Mouse (Mus musculus) Muller cell, postnatal 12 days (primary cell): Measurements from ENCODE around the gene Tpcn1.

Source experiments
- DNase-seq: peaks from one replicate; pipeline ENCODE4 v3.0.0-alpha.2; 2015; ENCODE audit errors: inconsistent ontology term

Gene Tpcn1

DNA sequence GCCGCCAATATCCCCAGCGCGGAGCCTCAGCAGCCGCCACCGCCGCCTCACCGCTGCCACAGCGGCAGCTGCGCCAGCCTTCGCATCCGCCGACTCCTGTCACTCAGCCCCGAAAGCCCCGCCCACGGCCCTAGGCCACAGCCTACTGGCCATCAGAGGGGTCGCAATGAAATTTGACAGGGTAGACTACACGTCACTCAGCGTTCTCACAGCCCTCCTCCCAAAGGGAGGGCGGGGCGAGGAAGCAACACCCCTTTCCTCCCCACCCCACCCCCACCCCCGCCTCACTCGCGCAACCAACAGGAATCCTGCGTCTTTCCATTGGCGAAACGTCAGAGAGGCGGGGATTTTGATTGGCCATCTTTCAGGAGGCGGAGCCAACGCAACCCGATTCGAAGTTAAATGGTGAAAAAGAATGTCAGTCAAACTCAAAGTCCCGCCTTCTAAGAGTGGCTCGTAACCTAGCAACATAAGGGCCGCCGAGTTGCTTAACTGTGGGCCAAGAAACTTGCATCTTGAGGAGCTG, at the start of gene Tpcn1, which contains the start of gene Iqcd:
Tpcn1 (minus strand) TSS at position 105 of the 526 bp plus-strand sequence.
Iqcd (plus strand) TSS at position 448 of the 526 bp plus-strand sequence.
- DNase-seq = peak; percentile 100

DNA sequence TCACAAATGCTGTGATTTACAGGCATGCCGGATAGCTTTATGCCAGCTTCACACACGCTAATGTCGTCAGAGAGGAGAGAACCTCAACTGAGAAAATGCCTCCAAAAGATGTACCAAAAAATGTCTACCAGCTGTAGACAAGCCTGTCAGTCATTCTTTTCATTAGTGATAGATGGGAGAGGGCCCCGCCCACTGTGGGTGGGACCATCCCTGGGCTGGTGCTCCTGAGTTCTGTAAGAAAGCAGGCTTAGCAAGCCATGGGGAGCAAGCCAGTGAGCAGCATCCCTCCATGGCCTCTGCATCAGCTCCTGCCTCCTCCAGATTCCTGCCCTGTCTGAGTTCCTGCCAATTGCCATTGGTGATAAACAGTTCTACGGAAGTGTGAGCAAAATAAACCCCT, 47.2 kb upstream of the Tpcn1 start:
- no peak for DNase-seq

DNA sequence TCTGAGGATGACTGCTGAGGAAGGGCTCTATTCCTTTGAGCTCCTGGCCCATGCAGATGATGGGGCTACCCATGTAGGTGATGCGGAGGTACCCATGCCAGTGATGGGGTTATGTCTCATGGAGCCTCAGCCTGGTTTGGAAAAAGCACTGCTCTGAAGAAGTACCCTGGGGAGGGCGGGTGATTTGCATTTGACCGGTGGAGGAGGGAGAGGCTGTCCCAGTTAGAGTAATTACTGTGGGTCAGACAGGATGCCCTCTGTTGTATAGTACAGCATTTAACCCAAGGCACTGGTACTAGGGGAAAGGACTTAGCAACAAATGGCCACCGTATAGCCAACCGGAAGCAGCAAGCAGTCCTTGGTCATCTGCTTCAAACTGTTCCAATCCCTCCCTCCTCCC, 46.4 kb upstream of the Tpcn1 start:
- DNase-seq = no peak

DNA sequence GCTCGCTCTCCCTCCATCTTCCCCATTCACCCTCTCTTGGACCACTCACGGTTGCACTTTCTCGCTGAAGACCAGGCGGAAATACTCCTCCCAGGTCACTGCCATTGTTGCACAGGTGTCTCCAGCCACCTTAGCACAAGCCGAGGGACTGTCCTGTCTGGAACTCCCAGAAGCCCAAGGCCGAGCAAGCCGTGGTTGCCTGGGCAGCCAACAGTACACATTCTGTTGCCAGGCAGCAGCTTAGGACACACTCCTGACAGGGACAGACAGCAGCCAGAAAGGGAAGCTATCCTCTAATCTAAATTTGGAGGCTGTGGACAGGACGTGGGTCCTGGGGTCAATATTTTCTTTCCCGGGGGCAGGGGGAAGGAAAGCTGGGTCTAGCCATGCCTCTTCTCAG, 45.7 kb upstream of the Tpcn1 start, which contains the start of gene Cfap73:
Cfap73 (minus strand) TSS at position 105 of the 400 bp plus-strand sequence.
- no peak for DNase-seq

DNA sequence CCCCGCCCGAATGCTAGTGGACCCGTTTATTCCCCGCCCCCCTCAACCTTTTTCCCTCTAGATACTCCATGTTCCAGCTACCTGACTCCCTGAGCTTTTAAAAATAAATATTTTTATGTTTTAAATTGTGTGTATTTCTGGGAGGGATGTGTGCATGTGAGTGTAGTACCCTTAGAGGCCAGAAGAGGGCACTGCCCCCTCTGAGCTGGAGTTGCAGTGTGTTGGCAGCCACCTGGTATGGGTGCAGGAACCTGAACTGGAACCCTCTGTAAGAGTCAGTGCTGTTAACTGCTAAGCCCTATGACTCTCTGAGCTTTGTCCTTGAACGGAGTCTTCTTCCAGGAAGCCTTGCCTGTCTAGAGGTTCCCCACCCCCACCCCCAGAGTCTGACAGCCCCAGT, 43.4 kb upstream of the Tpcn1 start:
- DNase-seq = no peak

DNA sequence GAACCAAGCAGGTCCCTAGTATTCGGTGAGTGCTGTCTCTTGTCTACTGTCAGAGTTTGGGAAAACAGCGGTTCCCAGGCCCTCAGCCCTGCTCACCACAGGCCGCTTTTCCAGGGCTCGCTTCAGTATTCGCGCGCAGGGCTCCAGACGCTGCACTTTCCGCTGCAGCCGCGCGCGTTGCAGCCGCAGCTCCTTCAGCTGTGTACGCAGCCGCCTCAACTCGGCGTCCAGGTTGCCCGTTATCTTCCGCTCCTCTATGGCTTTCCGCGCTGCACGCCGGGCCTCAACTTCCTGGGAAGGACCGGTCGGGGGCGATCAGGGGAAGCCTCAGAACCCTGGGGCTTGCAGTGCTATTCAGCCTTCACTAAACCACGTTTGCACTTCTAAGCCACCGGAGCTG, 42.7 kb upstream of the Tpcn1 start:
- no peak for DNase-seq

DNA sequence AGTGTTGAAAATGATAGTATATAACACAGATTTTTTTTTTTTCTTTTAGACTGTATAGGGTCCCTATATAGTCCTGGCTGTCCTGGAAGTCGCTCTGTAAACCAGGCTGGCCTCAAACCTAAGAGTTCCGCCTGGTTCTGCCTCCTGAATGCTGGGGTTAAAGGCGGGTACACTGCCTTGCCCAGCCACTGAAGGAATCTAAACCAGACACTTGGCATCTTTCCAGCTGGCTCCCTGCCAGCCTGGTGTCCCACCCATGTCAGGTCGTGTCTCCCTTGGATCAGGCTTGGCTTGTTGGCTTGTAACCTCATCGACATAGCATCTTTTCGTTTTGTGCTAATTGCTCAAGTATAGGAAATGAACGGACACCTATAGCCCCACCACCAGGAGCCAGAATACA, 40.2 kb upstream of the Tpcn1 start:
- DNase-seq = no peak

DNA sequence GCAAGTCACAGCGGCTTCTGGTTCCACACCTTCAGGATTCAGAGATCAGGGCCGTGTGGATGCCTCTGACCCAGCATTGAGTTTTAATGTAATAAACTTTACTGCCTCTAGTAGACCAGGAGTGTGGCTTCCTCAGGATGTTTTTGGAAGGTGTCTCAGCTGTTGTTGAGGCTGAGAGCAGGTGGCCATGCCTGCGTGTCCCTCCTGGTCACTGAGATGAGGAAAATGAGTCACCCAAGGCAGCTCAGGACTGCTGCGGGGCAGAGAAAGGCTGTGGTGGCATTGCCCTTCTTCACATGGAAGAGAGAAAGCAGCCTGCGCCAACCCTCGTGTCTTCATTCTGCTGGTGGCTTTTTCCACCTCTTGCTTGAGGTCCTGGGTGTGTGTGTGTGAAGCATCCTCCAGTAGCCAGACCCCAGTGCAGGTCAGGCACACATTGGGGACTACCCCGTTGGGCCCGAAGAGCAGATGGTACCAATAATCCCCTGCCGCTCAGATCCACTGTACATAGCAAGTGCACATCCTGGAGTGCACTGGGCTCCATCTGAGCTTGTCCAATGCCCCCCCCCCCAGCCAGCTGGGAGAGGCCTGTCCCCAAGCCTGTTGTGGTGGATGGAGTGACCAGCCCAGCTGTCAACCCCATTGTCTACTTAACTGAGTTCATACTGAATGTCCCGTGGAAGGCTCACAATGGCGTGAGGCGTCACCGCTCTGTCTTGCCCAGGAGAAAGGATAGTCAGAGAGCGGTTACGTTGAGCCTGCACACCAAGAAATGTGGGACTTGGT, 39.2 kb upstream of the Tpcn1 start:
- DNase-seq = no peak

DNA sequence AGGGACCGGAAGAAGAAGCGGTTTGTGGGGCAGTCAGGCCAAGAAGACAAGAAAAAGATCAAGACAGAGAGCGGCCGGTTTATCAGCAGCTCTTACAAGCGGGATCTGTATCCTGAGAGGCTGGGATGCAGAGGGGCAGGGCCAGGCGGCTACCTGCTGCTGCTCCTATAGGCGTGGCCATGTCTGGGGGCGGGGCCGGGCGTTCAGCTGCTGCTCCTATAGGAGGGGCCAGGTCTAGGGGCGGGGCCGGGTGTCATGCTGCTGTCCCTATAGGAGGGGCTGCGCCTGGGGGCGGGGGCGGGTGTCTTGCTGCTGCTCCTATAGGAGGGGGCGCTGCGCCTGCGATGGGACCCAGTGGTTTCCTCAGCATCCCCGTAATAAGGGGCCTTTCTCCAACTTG, 37.9 kb upstream of the Tpcn1 start:
- DNase-seq = peak; percentile 45

DNA sequence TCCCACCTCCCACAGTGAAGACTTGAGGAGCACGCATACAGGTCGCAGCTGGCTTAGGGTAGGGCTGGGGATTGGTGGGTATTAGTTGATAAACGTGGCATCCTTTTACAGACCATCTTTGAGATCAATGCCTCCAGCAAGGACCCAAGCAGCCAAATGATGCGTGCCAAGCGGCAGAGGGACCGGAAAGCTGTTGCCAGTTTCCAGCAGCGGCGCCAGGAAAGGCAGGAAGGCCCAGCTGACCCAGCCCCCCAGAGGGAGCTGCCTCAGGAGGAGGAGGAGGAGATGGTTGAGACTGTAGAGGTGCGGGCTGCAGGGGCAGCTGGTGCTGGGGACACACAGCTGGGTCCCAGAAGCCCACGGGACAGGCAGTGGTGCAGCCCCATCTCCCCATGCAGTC, 36.0 kb upstream of the Tpcn1 start:
- no peak for DNase-seq

DNA sequence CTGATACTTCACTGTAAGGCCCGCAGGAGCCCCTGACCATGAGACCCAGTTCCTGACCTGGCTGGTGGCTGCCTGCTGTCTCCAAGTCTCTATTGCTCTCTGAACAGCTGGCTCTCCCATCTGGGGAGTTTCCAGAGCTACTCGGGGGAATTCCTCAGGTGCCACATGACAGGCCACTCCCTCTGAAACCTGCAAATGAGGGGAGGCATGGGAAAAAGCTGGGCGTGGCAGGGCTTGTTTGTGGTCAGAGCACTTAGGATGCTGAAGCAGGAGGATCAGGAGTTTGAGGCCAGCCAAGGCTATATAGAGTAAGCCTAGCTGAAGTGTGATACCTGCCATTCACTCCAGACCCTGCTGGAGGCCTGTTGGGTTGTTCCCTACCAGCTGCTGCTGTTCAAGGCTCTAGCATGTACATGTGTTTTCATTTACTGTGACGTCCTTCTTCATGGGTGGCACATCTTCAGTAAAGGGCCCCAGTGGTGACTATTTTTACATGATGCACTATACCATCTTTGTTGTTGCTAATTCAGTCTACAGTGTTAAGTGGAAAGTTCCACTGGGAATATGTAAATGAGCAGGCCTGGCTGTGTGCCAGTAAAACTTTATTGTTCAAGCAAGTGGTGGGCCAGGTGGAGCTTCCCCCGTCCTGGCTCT, 33.9 kb upstream of the Tpcn1 start:
- no peak for DNase-seq

DNA sequence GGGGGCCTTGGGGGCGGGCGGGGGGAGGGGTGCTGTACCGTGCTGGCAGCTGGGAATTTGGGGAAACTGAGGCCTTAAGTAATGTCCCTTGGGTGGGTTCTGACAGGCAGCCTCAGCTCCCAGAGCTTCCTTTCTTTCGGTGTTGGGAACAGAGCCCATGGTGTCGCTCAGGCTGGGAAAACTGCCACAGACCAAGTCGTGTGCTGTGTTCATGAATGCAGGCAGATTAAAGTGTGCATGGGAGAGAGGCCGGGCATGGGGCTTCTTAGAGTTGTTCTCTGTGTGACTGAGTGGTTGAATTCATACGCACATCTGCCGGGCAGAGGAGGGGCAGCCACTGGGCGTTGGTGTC, 33.3 kb upstream of the Tpcn1 start:
- no peak for DNase-seq

DNA sequence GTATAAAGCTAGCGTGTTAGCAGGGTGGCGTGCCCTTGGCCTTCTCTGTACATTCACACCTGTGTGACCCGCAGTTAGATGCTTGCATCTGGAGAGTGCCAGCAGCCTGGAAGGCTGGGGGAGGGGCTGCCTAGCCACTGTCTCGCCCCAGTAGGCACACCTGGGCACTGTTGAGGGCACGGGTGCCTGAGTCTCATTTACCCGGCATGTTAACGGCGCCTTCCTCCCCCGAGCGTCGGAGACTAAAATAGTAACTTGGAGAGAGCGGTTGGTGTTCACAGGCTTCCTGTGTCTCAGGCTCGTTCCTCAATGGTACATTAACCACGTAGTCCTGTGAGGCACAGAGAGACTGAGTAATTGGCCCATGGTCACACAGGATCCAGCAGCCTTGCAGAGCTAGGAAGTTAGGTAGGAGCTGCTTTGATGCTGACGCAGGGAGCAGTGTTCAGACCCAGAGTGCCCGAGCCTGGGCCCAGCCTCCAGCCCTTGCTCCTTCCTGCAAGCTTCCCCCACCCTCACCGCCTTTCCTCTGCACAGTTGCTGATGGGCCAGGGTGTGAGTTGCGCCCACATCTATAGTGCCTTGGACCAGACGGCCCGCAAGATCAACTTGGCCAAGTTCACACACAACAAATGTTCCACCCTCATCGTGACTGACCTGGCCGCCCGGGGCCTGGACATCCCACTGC, 32.7 kb upstream of the Tpcn1 start:
- no peak for DNase-seq

DNA sequence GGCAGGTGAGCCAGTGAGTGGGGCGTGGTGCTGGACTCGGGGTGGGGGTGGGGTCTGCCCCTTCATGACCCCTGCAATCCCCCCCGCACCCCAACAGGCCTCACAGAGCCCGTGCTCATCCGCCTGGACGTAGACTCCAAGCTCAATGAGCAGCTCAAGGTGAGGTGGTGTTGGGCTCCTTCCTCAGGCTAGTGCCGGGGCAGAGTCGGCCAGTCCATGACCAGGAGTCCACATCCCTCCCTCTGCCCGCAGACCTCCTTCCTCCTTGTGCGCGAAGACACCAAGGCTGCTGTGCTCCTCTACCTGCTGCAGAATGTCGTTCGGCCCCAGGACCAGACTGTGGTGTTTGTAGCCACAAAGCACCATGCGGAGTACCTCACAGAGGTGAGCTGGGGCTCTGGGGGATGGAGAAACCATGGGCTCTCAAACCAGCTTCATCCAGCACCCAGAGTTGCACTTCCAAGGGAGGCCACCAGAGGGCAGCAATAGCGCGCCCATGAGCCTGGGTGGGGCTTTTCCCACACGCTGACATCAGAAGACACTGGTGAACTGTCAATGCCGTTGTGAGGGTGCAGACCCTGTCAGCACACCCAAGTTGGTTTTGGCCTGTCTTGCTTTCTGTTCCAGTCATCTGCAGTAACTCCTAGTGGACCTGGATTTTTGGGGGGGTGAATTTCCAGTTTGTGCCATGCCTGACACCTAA, 32.1 kb upstream of the Tpcn1 start:
- peak; percentile 77 for DNase-seq

DNA sequence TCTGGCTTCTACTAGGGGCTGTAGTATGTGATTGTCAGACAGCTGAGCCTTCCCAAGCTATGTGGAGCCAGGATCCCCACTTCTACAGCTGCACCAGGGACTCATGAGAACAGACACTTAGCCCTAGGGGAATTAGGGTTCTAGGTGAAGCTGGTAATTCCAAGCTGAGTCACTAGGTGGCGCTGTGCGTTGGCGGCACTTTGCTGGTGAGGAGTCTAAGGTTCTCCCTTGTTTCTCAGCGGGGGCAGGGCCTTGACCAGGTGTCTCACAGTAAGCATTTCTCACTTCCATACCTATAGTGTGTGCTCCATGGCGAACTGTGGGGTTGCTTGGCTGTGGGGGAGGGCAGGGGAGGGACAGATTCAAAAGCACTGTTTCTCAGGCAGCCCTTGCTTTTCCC, 30.7 kb upstream of the Tpcn1 start:
- no peak for DNase-seq

DNA sequence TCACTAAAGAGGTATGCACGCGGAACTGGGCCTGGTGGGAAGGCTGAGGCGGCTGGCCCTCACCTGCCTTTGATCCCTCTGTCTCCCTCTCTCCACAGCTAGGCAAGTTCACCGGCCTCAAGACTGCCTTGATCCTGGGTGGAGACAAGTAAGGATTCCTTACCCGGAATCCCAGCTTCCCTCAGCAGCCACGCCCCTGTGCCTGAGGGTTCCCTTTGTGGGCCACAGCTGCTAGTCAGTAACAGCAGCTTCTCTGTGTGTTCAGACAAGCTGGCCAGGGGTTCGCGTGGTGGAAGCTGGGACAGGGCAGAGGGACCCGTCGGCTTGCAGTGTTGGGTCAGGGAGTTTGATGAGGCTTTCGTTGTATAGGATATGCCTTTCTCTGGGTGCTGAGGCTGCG, 30.3 kb upstream of the Tpcn1 start:
- no peak for DNase-seq

DNA sequence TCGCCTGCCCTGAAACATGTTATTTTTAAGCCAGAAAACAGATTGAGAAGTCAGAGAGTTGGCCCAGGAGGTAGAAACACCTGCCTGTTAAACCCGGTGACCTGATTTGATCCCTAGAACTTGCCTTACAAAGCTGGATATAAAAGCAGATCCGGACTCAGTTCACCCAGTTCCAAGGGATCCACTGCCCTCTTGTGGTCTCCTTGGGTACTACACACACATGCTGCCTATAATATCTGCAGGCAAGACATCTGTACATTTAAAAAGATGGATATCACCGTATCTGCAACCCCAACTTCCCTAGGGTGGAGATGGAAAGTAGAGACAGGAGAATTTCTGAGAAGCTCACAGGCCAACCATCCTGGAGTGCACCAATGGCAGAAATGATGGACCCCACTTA, 27.4 kb upstream of the Tpcn1 start:
- no peak for DNase-seq

DNA sequence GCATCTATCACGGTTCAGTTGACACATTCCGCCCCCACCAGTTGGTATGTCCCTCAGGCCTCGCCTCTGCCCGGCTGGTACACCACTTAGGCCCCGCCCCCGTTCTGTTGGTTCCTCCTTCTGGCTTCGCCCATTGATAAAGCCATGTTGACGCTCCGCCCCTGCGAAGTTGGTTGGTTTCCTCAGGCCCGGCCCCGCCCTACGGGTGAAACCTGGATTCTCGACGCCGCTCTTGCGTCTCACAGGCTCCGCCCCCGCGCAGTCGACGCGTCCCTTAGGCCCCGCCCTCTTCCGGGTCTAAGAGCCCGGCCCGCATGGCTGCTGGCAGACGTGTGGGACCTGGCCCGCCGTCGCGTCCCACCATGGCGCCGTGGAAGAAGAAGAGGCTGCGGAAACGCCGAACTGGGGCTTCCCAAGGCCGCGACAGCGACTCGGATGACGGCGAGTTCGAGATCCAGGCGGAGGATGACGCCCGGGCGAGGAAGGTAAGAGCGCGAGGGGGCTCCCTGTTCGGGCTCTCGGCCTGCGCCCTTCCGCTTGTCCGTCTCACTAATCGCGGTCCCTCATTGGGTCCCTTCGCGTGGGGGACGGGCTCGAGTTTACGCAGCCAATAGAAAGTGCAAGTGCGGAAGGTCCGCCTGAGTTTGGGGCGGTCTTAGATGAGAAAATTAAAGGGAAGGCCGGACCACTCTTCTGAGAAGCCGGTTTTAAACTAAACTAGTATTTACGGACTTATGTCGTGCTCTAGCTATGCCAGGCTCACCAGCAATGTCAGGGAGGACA, 24.5 kb upstream of the Tpcn1 start:
- peak; percentile 100 for DNase-seq

DNA sequence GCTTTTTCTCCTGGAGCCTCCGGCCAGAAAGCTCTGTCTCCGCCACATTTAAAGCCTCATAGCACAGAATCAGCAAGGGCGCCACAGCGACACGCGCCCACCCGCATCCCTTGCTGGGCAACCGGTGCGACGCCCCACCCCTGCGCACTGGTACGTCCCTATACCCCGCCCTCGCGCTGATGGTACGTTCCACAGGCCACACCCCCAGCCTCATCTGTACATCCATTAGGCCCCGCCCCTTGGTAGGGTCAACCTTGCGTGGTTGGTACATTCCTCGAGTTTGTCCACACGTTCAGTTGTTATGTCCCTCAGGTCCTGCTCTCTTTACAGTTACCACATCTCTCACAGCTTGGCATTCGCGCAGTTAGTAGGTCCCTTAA, 24.0 kb upstream of the Tpcn1 start, which contains the start of the genes Rita1 and Ddx54:
Rita1 (minus strand) TSS at position 148 of the 380 bp plus-strand sequence.
Ddx54 (plus strand) TSS at position 298 of the 380 bp plus-strand sequence.
- no peak for DNase-seq

DNA sequence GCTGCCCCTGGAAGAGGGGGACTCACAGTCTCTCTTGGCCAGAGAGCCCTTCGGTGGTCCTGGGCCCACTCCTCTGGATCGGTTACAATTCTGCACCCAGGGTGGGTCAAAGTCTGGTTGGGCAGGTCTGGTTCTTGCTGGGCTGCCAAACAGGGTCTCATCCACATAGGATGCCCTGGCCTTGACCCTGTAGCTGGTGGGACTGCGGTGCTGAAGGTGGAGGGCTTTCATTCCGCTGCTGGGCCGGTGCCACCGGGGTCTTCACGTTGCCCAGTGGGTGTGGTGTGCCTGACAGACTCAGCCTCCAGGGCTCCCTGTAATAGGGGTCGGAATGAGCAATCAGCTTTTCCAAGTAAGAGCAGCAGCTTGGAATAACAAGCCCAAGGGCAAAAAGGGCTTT, 22.9 kb upstream of the Tpcn1 start:
- no peak for DNase-seq

DNA sequence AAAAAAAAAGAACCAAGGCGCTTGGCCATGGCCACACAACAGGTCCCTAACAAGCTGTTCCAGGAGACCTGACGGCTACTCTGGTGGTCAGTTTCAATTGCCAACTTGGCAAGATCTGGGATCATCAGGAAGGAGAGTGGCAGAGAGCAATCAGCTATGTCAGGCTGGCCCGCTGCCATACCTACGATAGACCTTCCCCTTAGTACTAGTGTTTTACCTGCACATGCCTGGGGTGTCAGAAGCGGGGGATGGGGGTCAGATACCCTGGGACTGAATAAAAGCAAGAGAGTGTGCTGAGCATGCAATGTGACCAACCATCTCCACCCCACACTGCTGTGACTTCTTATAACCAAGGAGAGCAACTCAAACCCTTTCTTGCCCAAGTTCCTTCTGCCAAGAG, 22.4 kb upstream of the Tpcn1 start:
- DNase-seq = no peak
